Mouse (Mus musculus) spleen, embryonic (tissue): Measurements from ENCODE around the gene H2al1k.
"Not testable (repeated sequence)": the region's sequence is repeated elsewhere in the genome, so short reads cannot be mapped to it uniquely, and the experiment has no call there.

Experiments used
- CTCF ChIA-PET: fragments of 350-600 bp; sonication (Branson Sonifier 250); formaldehyde crosslinking; loops from one replicate; lab custom pipeline; 2022; lab: Charles Lee

Gene H2al1k

DNA sequence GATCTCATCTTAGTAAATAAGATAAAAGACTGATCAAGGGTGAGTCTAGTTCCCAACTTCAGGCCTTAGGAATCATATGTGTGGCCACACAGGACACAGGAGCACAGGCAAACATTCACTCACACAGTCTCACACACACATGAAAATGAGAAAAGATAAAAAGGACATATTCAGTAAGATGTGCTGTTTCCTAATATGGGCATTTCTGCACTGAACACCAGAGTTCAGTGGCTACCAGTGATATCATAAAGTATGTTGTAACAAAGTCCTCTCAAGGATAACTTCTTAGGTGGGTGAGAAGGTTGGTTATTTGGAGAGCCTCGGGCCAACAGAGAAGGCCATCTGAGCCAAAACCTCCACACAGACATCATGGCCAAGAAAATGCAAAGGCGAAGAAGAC, at the start of gene H2al1k:
Gene H2al1k (plus strand): TSS at position 301 of the 400 bp plus-strand sequence.
- CTCF ChIA-PET = not testable (repeated sequence)

DNA sequence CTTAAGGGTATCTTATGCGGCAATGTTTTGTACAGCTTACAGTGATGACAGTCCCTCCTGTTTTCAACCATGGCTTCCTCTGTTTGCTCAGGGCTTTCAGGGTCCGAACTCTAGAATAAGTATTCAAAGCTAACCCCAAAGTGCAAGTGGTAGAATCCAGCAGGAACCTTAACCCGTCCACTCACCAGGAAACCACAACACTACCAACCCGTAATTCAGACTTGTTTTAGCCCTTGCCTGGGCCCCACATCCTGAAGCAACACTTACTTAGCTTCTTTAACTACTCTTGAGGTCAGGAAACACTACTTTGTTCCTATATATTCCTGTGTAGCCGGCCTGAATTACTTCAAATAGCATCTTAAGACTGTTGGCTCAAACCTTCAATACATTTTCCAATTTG, 47.6 kb upstream of the H2al1k start:
- CTCF ChIA-PET = no interaction called here

DNA sequence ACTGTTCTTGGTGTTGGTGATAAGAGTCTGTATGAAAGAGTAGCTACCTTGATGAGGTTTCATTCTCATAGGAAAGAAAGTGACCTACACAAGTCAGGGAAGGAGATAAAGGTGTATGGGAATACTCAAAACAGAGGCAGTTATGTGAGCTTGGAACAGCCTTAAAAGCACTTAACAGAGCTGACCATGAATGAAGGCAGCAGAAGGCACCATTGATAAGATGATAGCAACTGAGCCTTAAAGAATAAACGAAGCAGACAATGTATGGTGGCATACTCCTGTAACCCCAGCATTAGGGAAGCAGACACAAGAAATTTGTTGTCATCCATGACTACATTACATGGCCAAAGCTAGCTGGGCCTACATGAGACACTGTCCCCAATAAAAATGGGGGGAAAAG, 47.0 kb upstream of the H2al1k start:
- CTCF ChIA-PET = no interaction called here

DNA sequence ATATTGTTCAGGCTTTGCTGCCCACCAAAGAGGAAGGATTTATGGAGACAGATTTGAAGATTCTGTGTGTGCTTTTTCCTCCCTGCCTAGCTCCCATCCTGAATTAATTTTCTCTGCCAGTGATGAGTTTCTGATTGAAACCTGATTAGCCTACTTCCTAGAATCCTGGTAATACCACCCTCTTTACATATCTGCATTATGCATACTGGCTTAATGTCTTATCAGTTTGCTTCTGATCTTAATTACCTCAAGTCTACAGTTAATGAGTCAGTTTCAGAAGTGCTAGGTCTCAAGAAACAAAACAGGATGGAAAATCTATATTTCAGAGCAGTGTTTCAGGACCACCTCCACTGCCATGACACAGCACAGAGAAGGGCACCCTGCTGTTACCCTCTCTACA, 34.0 kb upstream of the H2al1k start:
- CTCF ChIA-PET = not testable (repeated sequence)

DNA sequence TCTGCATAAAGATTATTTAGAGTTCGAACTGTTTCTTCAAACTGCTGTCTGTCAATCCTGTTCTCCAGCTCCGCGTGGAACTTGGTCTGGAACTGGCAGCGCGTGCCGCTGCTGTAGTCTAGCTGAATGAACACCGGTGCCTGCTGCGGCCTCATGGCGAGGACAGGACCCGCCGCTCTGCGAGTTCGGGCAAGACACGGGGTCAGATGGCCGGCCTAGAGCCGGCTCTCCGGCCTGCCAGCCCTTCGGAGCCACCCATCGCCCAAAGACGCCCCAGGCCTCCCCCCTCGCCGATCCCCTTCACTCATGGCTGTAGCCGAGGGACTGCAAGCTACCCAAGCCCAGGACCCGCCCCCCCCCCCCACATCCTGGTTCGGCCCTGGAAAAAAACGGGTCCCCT, 22.5 kb upstream of the H2al1k start:
- CTCF ChIA-PET = not testable (repeated sequence)

DNA sequence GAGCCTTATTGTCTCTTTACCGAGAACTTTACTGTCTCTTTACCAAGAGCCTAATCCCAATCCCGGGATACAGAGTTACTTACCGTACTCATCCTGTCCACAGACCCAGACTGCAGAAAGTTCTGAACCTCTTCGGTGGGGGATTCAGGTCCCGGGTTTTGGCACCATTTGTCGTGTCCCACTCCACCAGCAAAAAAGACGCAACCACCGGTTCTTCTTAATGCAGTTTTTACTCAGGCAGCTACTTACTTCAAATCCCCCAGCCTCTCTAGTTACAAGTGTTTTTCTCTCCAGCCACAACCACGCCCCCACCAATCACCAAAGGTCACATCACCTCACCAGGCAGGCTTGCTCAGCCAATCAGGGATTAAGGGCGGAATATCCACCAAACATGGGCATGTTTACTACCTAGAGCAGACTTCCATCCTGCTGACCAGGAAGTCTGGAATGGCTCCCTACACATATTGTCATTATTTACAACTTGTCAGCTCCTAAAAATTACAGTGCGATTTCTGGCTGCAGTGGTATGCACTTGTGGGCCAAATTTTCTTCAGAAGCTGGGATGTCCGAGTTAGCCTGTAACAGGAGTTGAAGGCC, 18.0 kb upstream of the H2al1k start:
- CTCF ChIA-PET = not testable (repeated sequence)

DNA sequence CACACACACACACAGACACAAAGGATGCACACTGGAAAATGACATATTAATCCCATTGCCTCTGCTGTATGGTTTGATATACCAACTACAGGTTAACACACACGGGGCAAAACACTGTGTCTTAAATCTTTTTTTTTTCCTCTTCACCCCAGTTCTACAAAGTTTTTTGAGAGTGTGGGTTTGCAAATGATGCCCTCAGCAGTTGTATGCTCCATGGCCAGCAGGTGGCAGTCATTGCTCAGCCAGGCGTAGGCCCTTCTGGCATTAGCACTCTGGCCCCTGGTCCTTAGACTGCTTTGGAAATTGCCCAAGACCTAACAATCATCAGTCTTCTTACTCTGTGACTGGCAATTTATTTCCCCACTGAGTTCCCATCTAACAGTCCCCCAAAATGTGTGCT, 17.4 kb upstream of the H2al1k start:
- CTCF ChIA-PET = not testable (repeated sequence)

DNA sequence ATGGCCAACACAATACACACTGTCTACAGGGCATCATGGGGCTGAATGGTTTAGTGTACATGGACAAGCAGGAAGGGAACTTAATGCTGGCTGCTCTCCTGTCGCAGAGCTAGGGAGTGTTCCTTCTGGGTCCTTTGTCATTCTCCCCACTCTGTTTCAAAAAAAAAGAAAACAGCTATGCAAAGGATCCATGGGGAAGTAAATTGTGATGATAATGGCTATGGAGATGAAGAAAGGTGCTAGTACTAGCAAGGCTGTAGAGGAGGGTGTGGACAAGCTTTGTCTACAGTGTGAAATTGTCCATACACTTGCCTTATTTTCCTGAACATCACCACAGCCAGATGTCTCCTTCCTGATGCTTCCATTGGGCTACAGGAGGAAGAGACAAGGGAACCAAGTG, 15.4 kb upstream of the H2al1k start:
- CTCF ChIA-PET = not testable (repeated sequence)

DNA sequence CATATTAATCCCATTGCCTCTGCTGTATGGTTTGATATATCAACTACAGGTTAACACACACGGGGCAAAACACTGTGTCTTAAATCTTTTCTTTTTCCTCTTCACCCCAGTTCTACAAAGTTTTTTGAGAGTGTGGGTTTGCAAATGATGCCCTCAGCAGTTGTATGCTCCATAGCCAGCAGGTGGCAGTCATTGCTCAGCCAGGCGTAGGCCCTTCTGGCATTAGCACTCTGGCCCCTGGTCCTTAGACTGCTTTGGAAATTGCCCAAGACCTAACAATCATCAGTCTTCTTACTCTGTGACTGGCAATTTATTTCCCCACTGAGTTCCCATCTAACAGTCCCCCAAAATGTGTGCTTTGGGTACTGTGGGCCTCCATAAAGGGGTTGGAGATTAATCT, 23.6 kb downstream of the H2al1k start:
- CTCF ChIA-PET = not testable (repeated sequence)

DNA sequence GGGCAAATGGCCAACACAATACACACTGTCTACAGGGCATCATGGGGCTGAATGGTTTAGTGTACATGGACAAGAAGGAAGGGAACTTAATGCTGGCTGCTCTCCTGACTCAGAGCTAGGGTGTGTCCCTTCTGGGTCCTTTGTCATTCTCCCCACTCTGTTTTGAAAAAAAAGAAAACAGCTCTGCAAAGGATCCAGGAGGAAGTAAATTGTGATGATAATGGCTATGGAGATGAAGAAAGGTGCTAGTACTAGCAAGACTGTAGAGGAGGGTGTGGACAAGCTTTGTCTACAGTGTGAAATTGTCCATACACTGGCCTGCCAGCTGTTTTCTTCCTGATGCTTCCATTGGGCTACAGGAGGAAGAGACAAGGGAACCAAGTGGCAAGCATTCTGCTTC, 25.5 kb downstream of the H2al1k start:
- CTCF ChIA-PET = not testable (repeated sequence)
